Mouse (Mus musculus) hindbrain, embryonic 16.5 days (tissue): ENCODE measurements around the gene Sfswap. TPM values are rescaled to one million over a fixed set of nuclear protein-coding genes. Genes with fewer than 3 reads are reported as not detected.

Experiments
- ATAC-seq: fragments of 200-750 bp; cut with Nextera tagmentation; 2 replicates; pipeline ENCODE4 v1.8.0; 2017; ENCODE audit warnings: moderate TSS enrichment, moderate library complexity
- H3K27ac ChIP-seq: fragments of 300-500 bp; sonication (generic); 2 replicates; pipeline ENCODE4 v1.5.1; 2014; ENCODE audit warnings: low read depth, mild to moderate bottlenecking, control low read depth, low read length, moderate library complexity
- H3K27me3 ChIP-seq: fragments of 300-500 bp; sonication (generic); replicated peaks from 2 replicates; pipeline ENCODE4 v1.6.1; 2014; ENCODE audit warnings: low read length; ENCODE audit not compliant: control insufficient read depth, insufficient read depth
- H3K36me3 ChIP-seq: fragments of 300-500 bp; sonication (generic); 2 replicates; pipeline ENCODE4 v1.6.1; 2014; ENCODE audit warnings: mild to moderate bottlenecking, low read length, moderate library complexity, mixed read lengths; ENCODE audit not compliant: control insufficient read depth, insufficient read depth
- H3K4me1 ChIP-seq: fragments of 300-500 bp; sonication (generic); 2 replicates; pipeline ENCODE4 v1.6.1; 2014; ENCODE audit warnings: low read depth, low read length; ENCODE audit not compliant: control insufficient read depth, insufficient read depth
- H3K4me2 ChIP-seq: fragments of 300-500 bp; sonication (generic); 2 replicates; pipeline ENCODE4 v1.6.1; 2014; ENCODE audit warnings: mild to moderate bottlenecking, low read length, control low read depth, moderate library complexity
- H3K4me3 ChIP-seq: fragments of 300-500 bp; sonication (generic); 2 replicates; pipeline ENCODE4 v1.5.1; 2014; ENCODE audit warnings: mild to moderate bottlenecking, low read length, control low read depth, moderate library complexity
- H3K9ac ChIP-seq: fragments of 300-500 bp; sonication (generic); 2 replicates; pipeline ENCODE4 v1.6.1; 2014; ENCODE audit warnings: low read depth, mild to moderate bottlenecking, control low read depth, low read length, moderate library complexity
- H3K9me3 ChIP-seq: fragments of 300-500 bp; sonication (generic); 2 replicates; pipeline ENCODE4 v1.6.1; 2014; ENCODE audit warnings: mild to moderate bottlenecking, low read length, moderate library complexity; ENCODE audit not compliant: control insufficient read depth
- WGBS: fragments of 180-500 bp; shearing (Covaris S2); extraction: QIAGEN DNeasy Blood & Tissue Kit; methylation state at CpG from one replicate; pipeline ENCODE4 v1.1.7; 2014; 5-methylcytosine and 5-hydroxymethylcytosine counted together
- polyA plus RNA-seq: library from polyadenylated mRNA; unstranded; fragments of >200 nt; fragmentation: Nextera tagmentation; extraction: Ambion mirVana; gene quantifications from 2 replicates; pipeline ENCODE4 v1.2.1, GENCODE M21; 2015

Gene Sfswap
- polyA plus RNA-seq, 1 experiment from 2014 or later, result 42.1 TPM

GRCm38 (mm10) chr5:129568596-129568995 lies 67.6 kb downstream of the Sfswap start:
- no peaks in the 10 kb centered on the region for H3K4me1 ChIP-seq
- H3K36me3 ChIP-seq, result peaks cover 45% of the 10 kb centered on the region
- H3K9me3 ChIP-seq, result no peaks in the 10 kb centered on the region
- ATAC-seq, result no peak
- H3K4me3 ChIP-seq, result no peak overlapping the region
- H3K27me3 ChIP-seq, result no peaks in the 10 kb centered on the region
- H3K9ac ChIP-seq, result no peak overlapping the region
- no peak overlapping the region for H3K27ac ChIP-seq
- 84% methylated on average over 4 of the region's 4 CpGs for WGBS
- H3K4me2 ChIP-seq, result no peak overlapping the region

DNA sequence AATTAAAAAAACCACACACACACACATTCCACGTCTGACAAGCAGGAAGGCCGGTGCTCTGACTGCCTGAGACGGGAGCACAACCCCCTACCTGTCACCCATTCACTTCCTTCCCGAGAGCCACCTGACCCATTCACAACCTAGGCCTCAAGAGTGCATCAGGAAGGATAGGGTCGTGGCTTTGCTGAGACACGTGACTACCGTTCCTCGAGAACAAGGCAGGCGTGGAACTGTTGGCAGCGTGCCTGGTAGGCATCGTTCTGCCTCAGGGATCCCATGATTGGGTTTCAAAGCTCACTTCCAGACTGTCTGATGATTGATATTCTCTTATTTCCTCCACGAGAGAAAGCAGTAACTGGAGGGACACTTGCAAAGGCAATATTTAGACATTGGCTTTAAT lies 77.2 kb downstream of the Sfswap start:
- Histone ChIP-seq H3K27ac (no peak overlapping the region), H3K4me1 (peaks cover 2% of the 10 kb centered on the region; the same call in 1 of the 2 replicates), H3K4me2 (no peak overlapping the region), H3K9ac (no peak overlapping the region), H3K27me3 (peaks cover 2% of the 10 kb centered on the region; the same call in 1 of the 2 replicates), H3K9me3 (no peaks in the 10 kb centered on the region), H3K36me3 (no peaks in the 10 kb centered on the region), H3K4me3 (no peak overlapping the region)
- 49% methylated on average over 12 of the region's 12 CpGs for whole genome bisulfite sequencing
- ATAC-seq, result no peak

DNA sequence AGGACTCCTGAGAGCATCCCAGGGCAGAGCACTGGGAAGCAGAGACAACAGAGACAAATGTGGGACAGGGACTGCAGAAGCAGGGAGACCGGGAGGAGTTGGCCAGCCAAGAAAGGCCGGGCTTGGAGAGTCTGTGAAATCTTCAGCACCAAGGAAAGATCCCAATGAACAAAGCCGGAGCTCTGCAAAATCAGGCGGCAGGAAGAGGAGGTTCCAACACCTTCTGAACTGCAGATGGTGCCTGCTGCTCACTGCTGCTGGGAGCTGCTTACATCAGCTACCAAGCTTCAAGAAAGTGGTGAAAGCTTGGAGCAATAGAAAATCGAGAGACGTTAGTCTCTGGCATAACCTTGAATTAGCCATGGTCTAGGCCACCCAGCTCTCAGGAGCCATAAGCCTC lies 79.0 kb downstream of the Sfswap start:
- Histone ChIP-seq H3K4me2 (no peak overlapping the region), H3K27me3 (peaks cover 2% of the 10 kb centered on the region; the same call in 1 of the 2 replicates), H3K27ac (no peak overlapping the region), H3K36me3 (no peaks in the 10 kb centered on the region), H3K4me3 (no peak overlapping the region), H3K4me1 (peaks cover 10% of the 10 kb centered on the region; the same call in 1 of the 2 replicates), H3K9ac (no peak overlapping the region), H3K9me3 (no peaks in the 10 kb centered on the region)
- 31% methylated on average over 6 of the region's 6 CpGs for WGBS
- ATAC-seq, result no peak

DNA sequence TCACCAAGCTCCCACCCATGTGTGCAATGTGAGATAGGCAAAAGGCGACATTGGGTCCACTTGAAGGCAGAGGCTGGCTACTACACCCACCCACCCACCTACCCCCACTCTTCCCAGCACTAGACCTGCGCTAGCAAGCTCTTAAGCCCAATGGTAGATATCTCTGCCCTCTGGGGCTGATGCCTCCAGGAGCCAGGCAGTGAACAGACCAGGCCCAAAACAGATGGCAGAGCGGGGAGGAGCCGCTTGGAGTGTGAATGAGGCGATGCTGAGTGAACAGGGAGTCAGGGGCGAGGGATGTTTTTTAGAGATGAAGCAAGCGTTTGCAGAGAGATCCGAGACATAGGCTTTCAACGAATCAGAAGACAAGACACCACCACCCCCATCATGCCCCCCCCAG lies 79.6 kb downstream of the Sfswap start:
- Histone ChIP-seq H3K9me3 (no peaks in the 10 kb centered on the region), H3K4me3 (no peak overlapping the region), H3K27ac (no peak overlapping the region), H3K9ac (no peak overlapping the region), H3K4me2 (no peak overlapping the region), H3K4me1 (peaks cover 15% of the 10 kb centered on the region; the same call in 1 of the 2 replicates), H3K36me3 (no peaks in the 10 kb centered on the region), H3K27me3 (peaks cover 2% of the 10 kb centered on the region; the same call in 1 of the 2 replicates)
- ATAC-seq, result no peak
- WGBS, result 82% methylated on average over 9 of the region's 9 CpGs

DNA sequence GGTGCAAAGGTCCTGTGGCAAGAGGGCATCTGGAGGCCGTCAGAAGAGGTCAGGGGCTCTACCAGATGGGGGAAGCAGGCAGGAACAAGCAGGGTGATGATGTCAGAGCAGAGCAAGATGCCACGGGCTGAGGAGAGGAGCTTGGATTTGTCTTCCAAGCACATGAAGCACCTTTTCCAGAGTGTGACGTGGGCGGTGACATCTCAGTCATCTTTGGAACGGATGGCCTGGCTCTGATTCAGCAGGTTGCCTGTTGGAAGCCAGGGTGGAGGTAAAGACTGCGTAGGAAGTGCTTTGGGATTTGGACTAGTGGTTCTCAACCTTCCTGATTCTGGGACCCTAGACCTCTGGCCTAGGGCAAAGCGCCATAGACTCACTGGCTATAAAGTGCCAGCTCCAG lies 80.0 kb downstream of the Sfswap start:
- peaks cover 19% of the 10 kb centered on the region; the same call in 1 of the 2 replicates for H3K4me1 ChIP-seq
- H3K4me2 ChIP-seq, result no peak overlapping the region
- 72% methylated on average over 7 of the region's 7 CpGs for WGBS
- H3K27me3 ChIP-seq, result peaks cover 2% of the 10 kb centered on the region; the same call in 1 of the 2 replicates
- H3K27ac ChIP-seq, result no peak overlapping the region
- no peak for ATAC-seq
- H3K9ac ChIP-seq, result no peak overlapping the region
- no peaks in the 10 kb centered on the region for H3K36me3 ChIP-seq
- H3K9me3 ChIP-seq, result no peaks in the 10 kb centered on the region
- no peak overlapping the region for H3K4me3 ChIP-seq

- Histone ChIP-seq H3K27ac (no peak overlapping the region), H3K27me3 (peaks cover 2% of the 10 kb centered on the region; the same call in 1 of the 2 replicates), H3K36me3 (no peaks in the 10 kb centered on the region), H3K4me2 (peak overlapping the region; percentile 99), H3K4me1 (peaks cover 28% of the 10 kb centered on the region), H3K9ac (peak overlapping the region; percentile 87), H3K9me3 (no peaks in the 10 kb centered on the region), H3K4me3 (peak overlapping the region; percentile 85)
- WGBS, result 3% methylated on average over 12 of the region's 12 CpGs
- ATAC-seq, result no peak; the same call in 1 of the 2 replicates
These were observed 82.3 kb downstream of the Sfswap start for GRCm38 (mm10) chr5:129583331-129583730.

GRCm38 (mm10) chr5:129583761-129584582 lies 83.0 kb downstream of the Sfswap start, which contains the start of gene Mmp17:
Gene Mmp17, plus strand, starts transcription at chr5:129584169.
- Histone ChIP-seq H3K36me3 (no peaks in the 10 kb centered on the region), H3K4me1 (peaks cover 28% of the 10 kb centered on the region), H3K9ac (peak within 1 kb of the TSS; percentile 87), H3K4me2 (peak within 1 kb of the TSS; percentile 99), H3K27me3 (peaks cover 2% of the 10 kb centered on the region; the same call in 1 of the 2 replicates), H3K9me3 (no peaks in the 10 kb centered on the region), H3K4me3 (peak within 1 kb of the TSS; percentile 85), H3K27ac (peak within 1 kb of the TSS; percentile 54)
- ATAC-seq, result peak; percentile 91
- under 1% methylated on average over 62 of the region's 80 CpGs for WGBS

DNA sequence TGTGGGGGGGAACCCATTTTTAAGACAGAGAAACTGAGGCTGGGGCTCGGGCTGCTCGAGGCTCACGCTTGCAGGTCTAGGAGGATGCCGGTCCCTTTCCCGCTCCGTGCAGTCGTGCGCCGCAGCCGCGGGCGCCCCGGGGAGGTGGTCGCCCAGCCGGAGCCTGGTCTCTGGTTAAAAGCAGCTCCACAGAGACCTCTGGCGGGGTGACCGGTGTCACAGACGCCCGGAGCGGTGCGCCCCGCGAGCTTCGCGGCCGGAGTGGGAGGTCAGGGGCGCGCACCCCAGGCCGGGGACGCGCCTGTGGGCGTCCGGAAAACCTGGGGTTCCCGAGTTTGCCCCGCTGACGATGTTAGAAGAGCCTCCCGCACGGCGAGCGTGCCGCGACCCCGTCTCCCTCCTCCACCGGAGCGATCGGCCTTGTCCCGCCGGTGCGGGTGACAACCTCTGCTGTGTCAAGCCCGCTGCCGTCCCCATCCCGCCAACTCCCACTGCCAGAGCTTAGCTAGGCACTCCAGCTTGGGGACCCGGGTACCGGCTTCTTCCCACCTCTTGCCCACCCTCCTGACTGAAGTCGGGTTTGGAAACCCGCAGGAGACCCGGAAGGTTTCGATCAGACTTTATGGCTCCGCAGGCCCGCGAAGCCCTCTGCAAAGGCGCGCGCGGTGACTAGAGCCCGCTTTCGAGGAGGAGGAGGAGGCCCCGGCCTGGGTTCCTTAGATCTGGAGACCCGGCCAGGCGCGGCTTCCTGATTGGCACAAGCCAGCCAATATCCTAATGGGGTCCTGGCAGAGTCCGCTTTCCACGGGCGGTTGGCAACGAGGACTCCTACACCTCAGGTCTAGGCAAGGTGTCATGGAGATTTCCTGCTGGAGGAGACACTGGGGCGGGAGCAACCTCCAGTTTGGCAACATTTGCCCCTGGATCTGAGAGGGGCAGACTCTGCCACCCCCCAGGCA lies 83.8 kb downstream of the Sfswap start:
- Histone ChIP-seq H3K9me3 (no peaks in the 10 kb centered on the region), H3K27ac (peak overlapping the region; percentile 31), H3K27me3 (peaks cover 2% of the 10 kb centered on the region; the same call in 1 of the 2 replicates), H3K4me2 (peak overlapping the region; percentile 99), H3K9ac (peak overlapping the region; percentile 87), H3K4me3 (peak overlapping the region; percentile 85), H3K4me1 (peaks cover 28% of the 10 kb centered on the region), H3K36me3 (no peaks in the 10 kb centered on the region)
- ATAC-seq, result peak; percentile 13; the same call in 1 of the 2 replicates
- WGBS, result under 1% methylated on average over 70 of the region's 76 CpGs
